Mouse (Mus musculus): ENCODE measurements around the gene Dlx2.

Dlx2 gene

DNA sequence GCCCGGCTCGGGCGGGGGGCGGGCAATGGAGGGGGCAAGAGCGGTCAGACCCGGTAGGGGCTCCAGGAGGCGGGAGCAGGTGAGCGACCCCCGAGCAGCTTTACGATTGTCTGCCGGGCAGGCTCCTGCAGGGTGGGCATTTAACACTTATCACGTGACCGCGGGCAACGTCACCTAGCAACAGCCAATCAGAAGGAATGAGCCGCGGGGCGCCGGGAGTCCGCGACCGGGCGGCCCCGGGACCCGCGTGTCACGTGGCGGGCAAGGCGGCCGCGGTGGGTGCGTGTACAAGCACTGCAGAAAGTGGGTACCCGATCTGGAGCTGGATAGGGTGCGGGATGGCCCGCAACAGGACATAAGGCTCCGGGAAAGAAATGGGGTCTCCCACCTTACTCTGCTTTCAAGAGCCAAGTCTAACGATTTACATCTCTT is at the start of gene Dlx2:
Gene Dlx2 (minus strand): TSS at position 115 of the 432 bp plus-strand sequence.
- peak; percentile 70 to 74 for DNase-seq (ENCODE audit: low spot score in 2 of 2)

DNA sequence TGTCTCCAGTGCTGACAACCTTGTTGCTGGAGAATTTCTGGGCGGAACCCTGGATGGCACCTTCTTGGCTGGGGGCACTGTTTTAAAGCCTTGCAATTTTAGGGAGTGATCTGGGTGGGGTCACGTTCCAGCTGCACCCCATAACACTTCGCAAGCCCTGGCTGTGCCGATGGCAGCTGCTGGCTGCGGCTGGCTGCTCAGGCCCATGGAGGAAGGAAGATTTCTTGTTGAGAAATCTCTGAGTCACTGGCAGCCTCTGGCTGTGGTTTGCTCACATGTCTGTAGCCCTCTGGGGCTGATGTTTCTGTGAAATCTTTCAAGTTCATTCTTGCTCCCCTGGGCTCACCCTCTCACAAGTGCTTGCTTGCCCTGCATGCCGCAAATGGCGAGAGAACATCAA is 47.9 kb upstream of the Dlx2 start:
- no peak for DNase-seq (ENCODE audit: low spot score in 2 of 2)

DNA sequence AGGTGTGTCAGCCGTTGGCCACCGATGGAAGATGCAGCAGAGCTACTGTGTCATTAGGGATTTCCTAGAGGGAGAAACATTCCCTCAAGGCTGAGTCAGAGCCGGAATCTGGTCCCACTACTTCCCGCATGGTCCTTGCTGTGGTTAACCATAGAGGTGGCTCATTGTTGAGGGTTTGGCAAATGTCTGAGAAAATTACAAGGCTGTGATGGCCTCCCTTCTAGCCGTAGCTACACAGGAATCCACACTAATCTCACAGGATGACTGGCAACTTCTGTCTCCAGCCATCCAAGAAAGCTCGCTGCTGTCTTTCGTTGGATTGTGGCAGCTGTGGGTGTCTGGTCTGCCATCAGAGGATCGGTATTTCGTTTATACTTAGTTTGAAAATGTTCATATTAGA is 42.6 kb upstream of the Dlx2 start:
- DNase-seq (ENCODE audit: low spot score in 2 of 2) = no peak

DNA sequence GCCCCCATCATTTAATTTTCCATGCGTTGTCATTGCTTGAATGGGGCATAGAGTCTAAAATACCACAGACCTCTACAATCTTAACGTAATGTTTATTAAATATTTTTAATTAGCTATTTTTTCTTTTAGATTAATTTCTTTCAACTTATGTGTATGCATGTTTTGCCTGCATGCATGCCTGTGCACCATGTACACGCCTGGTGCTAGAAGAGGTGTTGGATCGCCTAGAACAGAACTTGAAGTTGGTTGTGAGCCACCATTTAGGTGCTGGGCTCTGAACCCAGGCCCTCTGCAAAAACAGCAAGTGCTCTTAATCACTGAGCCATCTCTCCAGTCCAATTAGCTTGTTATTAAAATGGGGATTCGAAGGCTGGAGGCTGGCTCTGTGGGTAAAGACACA is 34.9 kb upstream of the Dlx2 start:
- DNase-seq (ENCODE audit: low spot score in 2 of 2) = no peak

DNA sequence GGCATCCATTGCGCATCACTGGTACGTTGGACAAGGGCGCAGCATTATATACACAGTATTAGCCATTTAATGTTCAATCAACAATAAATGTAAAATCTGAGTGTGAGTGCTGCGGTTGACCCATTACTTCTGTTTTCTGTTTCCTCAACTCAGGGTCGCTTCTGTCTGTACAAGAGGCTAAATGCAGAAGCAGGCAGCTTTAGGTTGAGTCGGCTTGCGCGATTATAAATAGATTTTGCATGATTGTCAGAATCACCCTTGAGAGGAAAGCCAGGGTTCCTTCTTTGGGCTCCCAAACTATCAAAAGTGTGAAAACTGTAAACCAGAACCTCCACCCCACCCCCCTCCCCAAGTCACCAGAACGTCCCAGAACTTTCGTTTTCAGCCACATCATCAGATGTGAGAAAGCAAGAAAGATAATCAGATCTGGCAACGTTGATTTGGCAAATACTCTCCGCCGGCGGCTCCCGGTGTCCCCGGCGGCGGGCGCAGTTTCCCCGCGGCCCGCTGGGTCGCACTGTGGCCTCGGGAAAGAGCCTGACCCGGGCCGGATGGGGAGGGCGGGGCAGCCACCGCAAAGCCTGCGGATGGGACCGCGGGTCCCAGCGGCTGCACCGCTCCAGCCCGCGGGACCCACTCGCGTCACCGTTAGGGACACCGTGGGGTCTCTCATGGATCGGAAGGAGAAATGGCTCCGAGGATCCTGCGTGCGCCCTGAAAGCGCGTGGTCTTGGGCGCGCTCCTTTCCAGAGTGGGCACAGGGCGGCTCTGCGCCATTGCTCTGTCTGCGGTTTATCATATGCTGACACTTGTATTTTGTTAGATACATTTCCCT is 34.3 kb upstream of the Dlx2 start:
- DNase-seq (ENCODE audit: low spot score in 2 of 2) = peak in 1 of 2 experiments; percentile 60

DNA sequence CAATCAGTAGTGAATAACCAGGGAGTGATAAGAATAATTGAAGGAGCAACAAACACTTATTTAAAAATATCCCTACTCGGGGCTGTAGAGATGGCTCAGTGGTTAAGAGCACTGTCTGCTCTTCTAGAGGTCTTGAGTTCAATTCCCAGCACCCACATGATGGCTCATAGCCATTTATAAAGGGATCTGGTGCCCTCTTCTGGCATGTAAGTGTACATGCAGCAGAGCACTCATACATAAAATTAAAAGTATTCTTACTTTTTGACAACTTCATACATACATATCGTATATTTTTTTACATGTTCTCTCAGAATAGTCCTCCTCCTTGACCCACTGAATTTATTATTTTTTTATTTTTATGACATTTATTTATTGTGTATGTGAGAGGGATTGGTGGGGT is 30.5 kb upstream of the Dlx2 start:
- DNase-seq (ENCODE audit: low spot score in 2 of 2) = no peak

DNA sequence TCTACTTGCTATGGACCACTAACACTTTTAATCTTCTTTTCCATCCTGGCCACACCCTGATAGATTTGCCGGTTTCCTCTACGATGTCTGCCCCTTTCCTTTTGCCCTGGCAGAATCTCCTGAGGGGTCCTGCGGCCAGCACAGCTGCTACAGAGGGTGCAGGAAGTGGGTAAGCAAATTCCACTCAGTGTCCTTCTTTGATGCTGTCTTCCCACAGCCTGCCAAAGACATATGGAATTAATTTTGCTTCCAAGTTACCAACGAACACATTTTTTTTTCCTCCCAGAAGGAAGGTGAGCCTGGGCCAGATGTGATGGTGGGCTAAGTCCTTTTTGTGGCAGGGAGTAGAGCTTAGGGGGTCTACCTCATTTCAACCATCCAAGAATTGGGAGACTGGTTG is 27.2 kb upstream of the Dlx2 start:
- no peak for DNase-seq (ENCODE audit: low spot score in 2 of 2)

DNA sequence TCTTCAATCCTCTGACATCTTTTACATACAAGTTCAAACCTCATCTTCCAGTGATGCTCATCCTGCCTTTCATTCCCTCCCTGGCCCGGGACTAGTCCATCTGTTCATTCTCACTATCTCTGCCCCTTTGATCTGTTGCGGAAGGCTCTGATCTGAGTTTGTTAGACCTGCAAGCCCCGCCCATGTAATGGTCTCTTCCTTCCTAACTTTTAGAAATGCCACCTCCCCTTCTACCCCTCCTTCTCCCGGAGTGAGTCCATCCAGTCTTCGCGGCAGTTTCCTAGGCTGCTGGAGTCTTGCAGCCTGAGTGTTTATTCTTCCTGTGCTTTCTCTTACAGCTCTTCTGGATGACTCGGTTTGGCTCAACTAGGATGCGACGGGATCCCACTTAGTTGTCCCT is 19.9 kb upstream of the Dlx2 start:
- DNase-seq (ENCODE audit: low spot score in 2 of 2) = no peak

DNA sequence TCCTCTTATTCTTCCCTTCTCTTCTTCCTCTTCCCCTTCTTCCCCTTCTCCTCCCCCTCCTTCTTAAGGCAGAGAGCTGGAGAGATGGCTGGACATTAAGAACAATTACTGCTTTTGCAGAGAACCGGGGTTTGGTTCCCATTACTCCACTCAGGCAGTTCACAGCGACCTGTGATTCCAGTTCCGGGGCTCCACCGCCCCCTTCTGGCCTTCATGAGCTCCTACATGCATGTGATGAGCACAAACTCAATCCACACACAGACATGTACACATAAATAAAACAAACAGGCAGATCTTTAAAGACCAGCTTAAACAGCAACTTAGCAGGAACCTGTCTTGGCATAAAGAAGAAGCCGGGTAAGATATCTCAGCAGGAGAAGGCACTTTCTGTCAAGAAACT is 9.5 kb upstream of the Dlx2 start:
- DNase-seq (ENCODE audit: low spot score in 2 of 2) = no peak

DNA sequence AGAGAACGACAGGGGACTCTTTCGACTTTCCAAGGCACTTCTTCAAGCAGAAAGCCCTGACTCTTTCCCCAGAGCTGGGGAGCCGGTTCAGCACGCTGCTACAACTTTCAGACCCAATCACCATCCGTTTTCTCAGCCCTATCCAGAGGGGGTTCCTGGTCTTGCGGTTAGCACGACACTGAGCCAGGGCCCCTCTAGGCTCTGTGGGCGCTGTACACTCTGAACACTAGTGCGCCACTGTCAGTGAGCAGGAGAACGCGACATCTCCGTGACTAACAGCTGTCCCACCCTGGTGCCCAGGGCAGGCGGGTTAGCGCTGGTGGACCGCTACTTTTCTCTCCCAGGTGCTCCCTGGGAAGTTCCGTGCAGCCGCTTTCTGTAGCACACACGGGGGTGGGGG is 5.2 kb upstream of the Dlx2 start:
- DNase-seq (ENCODE audit: low spot score in 2 of 2) = no peak

DNA sequence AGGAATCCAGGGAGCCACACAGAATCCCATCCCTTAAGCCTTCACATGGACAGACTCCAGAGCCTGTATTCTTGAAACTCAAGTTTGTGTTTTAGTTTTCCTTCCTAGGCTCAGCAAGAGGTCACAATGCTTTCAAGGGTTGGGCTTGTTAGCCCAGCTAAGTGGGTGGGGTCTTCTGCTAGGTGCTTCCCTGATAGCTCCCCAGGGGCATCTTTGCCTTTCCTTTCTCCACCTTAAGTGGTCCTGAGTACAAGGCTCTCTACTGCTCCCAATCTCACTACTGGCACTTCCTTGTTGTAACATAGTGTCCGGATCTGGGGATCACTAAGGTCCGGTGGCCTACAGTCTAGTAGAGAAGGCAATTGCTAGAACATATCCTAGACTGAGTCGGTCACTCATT is 3.8 kb upstream of the Dlx2 start:
- no peak for DNase-seq (ENCODE audit: low spot score in 2 of 2)

DNA sequence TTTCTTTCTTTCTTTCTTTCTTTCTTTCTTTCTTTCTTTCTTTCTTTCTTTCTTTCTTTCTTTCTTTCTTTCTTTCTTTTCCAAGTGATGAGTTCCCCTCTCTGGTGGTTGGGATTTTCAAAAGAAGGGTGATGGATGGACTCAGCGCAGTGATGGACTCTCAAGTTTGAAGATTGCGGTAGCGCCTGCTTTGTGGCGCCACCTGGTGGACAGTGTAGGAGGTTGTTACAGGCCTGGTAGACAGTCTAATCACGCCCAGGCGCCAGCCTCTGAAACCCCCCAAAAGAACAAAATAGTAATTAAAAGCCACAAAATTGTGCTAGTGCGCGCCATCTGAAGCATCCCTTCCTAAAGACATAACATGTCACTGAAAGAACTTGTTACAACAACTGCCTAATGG is 1.3 kb upstream of the Dlx2 start:
- peak in 1 of 2 experiments; percentile 75 for DNase-seq (ENCODE audit: low spot score in 2 of 2)

DNA sequence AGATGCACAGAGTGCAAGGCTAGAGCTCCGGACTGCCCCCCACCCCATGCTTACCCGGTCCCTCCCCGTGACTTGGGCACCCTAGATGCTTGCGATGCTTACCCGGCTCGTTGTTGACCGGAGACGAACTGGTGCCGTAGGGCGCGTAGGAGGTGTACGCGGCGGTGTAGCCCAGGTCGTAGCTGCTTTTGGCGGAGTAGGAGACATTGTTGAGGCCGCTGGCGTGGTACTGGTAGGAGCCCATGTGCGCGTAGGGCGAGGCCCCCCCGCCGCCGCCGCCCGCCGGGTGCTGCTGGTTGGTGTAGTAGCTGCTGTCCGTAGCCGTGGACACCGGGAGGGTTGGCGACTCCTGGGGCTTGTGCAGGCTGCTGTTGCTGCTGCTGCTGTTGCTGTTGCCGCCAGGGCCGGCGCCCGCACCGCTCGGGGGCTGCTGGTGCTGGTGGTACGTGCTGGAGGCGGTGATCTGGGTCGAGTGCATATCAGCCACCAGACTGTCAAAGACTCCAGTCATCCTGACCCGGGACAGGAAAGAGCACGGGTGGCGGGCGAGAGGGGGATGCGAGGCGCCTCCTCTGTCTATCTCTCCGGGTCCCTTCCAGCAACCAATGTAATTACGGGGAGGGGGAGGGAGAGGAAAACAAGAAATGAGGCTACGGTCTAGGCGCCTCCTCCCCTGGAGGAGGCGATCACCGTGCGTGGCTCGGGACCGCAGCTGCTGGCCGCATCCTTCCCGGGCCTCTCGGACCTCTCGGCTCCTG is 493 bp downstream of the Dlx2 start:
- DNase-seq (ENCODE audit: low spot score in 2 of 2) = peak in 1 of 2 experiments; percentile 48

DNA sequence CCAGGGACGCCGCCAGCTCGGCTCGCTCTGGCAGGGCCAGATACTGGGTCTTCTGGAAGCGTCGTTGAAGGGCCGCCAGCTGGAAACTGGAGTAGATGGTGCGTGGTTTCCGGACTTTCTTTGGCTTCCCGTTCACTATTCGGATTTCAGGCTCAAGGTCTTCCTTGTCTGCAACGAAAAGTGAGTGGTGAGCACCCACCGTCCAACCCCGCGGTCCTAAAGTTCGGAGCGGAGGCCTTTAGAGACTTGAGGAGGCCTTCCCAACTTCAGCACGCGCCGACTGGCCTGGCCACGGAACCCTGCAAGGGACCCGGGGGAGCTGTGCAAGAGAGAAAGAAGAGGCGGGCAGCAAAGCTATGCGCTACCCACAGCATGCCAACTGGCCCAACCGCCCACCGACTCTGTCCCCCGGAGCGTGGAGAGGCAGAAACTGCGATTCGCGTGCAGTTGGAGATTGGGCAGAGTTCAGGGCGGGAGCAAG is 1.1 kb downstream of the Dlx2 start:
- DNase-seq (ENCODE audit: low spot score in 2 of 2) = no peak

DNA sequence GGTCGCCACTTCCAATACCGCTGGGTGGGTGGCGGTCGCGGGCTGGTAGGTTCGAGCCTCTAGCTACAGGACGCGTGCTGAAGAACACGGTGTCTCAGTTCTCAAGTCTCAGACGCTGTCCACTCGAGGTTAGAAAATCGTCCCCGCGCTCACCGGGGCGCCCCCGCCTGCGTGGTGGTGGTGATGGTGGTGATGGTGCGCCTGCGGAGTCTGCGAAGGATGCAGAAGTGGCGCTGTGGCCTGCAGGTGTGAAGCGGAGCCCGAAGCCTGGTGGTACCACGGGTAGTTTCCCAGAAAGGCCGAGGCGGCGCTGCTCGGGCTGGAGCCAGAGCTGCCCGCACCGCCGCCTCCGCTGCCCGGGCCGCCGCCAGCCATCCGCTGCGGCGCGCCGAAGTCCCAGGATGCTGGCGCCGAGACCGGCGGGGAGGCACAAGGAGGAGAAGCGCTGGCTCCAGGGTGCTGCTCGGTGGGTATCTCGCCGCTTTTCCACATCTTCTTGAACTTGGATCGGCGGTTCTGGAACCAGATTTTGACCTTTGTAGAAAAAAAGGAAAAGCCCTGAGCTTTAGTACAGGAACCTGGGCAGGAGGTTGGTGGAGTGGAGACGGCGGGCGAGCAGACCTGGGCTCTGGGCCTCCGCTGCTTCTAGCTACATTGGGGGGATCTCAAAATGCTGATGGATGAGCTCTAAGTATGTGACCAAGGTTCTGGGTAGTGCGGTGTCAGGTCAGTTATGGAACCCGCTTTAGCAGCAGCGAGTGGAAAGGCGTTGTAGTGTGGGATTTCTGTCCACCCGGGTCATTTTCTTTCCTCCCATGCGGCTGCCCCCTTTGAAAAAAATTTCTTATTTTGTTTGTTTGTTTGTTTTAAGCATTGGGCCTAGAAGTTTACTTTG is 1.9 kb downstream of the Dlx2 start:
- DNase-seq (ENCODE audit: low spot score in 2 of 2) = no peak

DNA sequence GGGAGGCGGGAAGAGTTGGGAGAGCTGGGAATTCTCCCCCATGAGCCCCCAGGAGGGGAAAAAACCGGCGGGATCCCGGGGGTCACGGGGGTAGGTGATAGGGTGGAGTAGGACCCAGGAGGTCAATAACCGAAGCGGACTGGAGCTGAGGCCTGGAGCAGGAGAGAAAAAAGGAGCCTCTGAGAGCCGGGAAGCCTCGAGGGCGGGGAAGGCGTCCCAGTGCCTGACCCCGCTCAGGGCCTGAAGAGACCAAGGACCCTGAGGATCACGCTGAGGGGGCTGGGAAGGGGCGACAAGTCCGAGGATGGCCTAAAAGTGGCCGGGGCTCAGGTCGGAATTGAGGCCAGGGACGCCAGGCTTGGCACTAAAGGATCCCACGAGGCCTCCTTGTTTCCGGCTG is 2.6 kb downstream of the Dlx2 start:
- DNase-seq (ENCODE audit: low spot score in 2 of 2) = no peak

DNA sequence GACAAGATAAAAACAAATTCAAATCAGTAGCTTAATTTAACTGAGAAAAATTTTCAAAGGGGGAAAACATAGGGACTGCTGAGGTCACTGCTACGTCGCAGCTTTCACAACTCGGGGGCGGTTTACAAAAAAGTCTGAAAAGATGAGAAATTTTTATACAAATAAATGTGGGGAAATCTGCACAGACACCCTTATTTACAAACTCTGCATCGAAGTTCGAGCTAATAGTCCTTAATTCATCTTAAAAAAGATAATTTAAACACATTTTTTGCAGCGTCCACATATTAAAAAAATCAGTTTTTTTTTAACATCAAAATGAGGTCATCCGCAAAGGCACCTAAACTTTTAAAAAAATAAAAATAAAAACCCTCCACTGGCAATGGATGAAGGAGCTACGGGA is 3.0 kb downstream of the Dlx2 start:
- no peak for DNase-seq (ENCODE audit: low spot score in 2 of 2)

DNA sequence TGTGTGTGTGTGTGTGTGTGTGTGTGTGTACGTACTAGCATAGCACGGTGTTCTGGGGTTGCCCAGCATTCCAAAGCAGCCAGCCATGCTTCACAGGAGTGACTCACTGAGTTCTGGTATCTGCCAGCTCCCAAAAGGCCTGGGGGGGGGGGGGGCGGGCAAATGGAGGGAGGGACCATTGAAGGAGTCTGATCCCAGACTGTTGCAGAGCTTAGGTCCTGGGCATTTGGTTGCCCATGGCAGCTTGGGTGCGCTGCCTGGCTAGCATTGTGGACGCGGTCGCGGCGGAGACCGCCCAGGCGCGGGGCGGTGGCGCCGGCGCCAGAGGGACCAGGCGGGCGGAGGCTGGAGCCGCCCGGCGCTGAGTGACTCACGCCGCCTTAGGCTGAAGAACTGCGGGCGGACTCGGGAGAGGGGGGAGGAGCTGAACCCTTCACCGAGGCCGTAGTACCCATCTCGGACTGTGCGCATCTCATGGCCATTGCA is 3.7 kb downstream of the Dlx2 start:
- DNase-seq (ENCODE audit: low spot score in 2 of 2) = no peak

DNA sequence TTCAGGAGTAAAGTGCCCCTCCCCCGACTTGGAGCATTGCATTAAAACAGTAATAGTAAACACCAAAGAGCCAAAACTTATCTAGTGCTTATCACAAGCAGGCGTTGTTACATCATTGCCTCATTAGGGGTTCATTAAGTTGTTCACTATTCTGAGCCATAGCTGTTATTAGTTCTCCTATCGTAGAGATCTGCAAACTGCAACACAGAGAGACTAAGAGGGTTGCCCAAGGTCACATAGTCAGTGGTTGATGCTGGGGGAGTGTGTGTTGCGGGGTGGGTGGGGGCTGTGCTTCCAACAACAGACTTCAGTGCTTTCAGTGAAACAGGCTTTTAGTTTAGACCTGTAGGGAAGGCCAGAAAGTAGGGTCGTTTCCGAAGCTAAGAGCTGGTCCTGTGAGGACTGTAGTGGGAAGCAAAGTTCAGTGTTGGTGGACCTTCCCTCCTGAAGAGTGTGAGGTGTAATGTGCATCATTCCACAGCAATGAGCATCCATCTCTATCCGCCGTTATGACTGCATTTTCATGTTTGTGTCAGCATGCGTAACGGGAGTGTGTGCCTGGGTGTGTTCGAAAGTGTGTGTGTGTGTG is 4.2 kb downstream of the Dlx2 start:
- DNase-seq (ENCODE audit: low spot score in 2 of 2) = no peak

DNA sequence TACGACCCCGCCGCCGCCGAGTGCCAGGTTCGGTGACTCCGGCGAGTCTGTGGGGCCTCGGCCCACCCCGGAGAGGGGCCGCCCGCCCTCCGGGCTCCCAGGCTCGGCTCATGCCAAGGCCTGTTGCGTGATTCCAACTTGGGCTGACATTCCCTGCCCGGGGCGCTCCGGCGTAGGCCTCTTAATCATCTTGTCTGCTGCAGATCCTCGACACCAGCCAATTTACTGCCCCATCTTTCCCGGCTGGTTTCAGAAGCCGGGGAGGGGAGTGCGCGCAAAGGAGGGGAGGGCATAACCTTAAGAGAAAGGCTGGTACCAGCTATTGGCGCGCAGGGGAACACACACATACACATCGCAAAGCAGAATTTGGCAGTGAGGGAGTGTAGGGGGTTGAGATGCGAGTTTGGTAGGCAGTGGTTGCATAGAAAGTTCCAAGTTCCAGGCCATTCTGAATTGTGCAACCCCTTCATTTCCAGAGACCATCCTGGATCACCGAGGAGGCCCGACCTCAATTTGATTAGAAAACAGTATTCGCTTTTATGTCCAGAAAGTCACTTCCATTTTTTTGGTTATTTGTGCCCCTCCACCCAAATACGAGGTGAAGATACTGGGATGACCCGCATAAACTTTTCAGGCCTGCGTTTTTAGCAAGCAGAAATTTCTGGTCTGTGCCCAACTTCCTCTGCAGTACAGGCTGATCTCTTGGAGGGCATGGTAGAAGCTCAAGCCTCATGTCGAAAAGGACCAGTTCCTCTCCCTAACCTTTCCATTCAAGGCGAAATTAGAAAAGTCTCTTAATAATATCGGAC is 4.9 kb downstream of the Dlx2 start:
- peak in 1 of 2 experiments; percentile 38 for DNase-seq (ENCODE audit: low spot score in 2 of 2)

Measured in frontal cortex, postnatal 10 days (tissue).